Mouse (Mus musculus): ENCODE measurements around the gene Papss2.

- TF ChIP-seq POLR2A (IDR thresholded peaks at IDR 0.05; ENCODE audit: borderline replicate concordance, low read depth, low read length) (no peak), CTCF (IDR thresholded peaks at IDR 0.05; ENCODE audit: low read depth, low read length) (no peak)
Measured at GRCm38 (mm10) chr19:32689724-32690123, 94.1 kb downstream of the Papss2 start.
